Mouse (Mus musculus) monocyte, adult 2 months (primary cell): Measurements from ENCODE around the gene Oxsr1.
"Not testable (repeated sequence)": the region's sequence is repeated elsewhere in the genome, so short reads cannot be mapped to it uniquely, and the experiment has no call there.

ENCODE experiments used
- DNase-seq, 2 experiments: peaks; one replicate each; pipeline ENCODE4 v3.0.0; 2022; ENCODE audit warnings: low spot score in 2 of 2, low read depth in 1 of 2

Gene Oxsr1

DNA sequence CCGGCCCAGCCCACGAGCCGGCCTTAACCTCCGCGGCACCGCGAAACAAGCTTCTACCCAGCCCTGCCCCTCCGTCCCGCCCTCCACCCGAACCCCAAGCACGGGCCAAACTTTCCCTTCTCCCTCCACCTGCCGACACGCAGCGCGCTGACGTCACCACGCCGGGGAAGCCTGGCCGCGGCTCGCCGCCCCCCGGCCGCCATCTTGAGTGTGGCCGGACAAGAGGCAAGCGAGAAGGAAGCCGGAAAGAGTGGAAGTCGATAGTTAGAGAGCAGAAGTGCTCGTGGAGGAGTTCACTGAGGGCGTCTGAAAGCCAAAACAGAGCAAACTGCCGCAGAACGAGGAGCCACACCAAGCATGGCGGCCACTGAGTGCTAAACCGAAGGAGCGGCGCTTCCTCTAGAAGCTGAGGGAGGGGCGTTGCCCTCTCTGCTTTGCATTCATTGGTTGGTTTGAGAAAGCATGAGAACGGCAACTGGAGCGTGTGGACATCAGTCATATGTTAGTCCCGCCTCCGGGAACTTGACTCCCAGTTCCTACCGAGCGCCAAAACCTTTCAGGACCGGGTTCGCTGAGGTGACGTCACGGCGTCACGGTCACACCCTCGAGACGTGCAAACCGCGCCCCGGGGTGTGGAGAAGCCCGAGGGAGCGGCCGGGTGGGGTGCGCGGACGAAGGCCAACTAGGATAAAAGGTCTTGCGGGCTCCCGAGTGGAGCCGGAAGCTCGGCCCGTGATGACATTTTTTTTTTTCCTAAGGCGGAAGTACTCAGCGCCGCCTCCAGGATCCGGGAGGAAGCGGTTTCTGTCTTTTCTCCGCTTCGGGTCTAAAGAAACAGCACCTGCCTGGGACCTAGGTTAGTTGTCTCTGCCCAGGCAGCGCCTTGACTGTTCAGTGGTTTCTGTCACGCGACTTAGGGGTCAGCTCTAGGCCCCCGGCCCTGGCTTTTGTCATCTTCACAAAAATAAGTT, at the start of gene Oxsr1:
Gene Oxsr1, minus strand, starts transcription at position 139 of the 971 bp plus-strand sequence.
- DNase-seq, result peak; percentile 98 to 99

DNA sequence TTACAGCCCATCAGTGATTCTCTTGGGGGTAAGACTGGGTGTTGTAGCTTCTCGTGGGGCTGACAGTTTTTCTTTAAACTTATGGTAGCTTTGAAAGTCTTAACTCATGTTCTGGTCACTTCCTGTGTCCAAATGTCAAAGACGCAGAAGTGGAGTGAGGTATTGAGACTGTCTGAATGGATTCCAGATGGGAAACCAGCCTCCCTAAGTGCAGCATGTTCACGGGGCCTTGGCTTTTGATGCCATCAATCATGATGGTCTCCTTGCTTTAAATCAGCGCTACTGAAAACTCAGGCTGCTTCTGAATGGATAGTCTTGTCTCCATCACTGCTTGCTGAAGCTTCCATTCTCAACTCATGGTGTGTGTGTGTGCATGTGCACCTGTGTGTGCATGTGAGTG, 49.0 kb upstream of the Oxsr1 start:
- DNase-seq, result no peak

DNA sequence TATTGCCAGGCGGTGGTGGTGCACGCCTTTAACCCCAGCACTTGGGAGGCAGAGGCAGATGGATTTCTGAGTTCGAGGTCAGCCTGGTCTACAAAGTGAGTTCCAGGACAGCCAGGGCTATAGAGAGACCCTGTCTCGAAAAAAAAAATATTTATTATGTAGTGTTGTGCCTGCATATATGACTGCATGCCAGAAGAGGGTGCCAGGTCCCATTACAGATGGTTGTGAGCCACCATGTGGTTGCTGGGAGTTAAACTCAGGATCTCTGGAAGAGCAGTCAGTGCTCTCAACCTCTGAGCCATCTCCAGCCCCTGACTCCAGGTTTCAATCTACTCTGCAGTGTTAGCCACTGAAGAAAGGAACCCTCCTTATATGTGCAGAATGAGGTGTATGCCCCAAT, 48.5 kb upstream of the Oxsr1 start:
- DNase-seq, result not testable (repeated sequence)

DNA sequence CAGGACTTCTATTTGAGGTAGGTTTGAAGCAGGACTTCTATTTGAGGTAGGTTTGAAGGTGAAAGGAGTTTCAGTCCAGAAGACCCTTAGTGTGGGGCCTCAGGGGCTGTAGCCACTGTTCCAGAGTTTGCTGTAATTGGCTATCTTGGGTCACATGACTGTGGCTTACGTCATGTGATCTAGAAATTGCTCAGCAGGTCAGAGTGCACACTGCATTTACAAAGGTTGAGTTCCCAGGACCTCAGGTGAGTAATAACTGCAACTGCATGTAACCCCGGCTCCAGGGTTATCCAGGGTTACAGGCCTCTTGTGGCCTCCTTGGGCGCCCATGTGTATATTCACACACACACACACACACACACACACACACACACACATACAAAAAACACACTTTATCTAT, 46.1 kb upstream of the Oxsr1 start:
- no peak for DNase-seq

DNA sequence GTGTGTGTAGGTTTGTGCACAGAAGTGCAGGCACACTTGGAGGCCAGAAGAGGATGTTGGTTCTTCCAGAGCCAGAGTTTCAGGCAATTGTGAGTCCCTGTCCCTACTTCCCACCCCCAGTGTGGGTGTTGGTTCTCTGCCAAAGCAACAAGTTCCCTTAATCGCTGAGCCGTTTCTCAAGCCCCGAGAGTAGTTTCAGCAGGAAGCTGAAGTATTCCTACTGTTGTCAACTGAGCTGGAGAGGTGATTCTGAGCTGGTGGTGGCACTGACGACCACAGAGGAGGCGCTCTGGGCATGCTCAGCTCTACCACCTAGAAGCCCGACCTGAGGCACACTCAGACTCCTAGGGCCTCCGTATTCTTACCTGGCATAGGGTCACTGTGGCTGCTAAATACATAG, 43.1 kb upstream of the Oxsr1 start, which contains the start of gene Slc22a14:
Gene Slc22a14, minus strand, starts transcription at position 270 of the 400 bp plus-strand sequence.
- DNase-seq, result peak in 1 of 2 experiments; percentile 45

DNA sequence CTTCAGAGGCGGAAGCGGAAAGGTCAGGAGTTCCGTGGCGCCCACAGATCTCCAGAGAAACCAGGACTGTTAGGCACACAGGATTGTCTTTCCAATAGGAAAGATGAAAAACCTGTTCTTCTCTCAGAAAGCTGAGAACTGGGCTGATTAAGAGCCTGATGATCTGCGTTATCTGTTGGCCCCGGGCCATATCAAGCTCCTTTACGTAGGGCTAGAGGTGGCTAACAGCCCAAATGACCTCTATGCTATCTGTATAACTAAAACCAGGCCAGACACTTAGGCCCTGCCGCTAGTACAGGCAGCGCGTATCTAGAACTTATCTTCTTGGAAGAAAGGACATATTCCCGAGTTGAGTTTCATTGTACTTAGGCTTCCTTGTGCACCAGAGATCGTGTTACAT, 41.0 kb upstream of the Oxsr1 start:
- DNase-seq, result no peak

DNA sequence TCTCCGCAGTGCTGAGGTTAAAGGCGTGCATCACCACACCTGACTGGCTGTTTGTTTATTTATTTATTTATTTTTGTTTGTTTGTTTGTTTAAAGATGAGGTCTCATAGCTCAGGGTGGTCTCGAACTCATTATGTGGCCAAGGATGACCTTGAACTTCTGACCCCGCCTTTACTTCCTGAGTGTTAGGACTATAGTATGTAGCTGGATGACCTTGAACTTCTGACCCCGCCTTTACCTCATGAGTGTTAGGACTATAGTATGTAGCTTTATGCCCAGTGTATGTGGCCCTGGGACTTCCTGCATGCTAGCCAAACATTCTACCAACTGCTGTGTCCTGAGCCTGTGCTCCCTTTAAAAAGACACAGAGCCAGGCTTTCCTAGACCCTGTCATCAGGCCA, 39.2 kb upstream of the Oxsr1 start:
- DNase-seq, result no peak

DNA sequence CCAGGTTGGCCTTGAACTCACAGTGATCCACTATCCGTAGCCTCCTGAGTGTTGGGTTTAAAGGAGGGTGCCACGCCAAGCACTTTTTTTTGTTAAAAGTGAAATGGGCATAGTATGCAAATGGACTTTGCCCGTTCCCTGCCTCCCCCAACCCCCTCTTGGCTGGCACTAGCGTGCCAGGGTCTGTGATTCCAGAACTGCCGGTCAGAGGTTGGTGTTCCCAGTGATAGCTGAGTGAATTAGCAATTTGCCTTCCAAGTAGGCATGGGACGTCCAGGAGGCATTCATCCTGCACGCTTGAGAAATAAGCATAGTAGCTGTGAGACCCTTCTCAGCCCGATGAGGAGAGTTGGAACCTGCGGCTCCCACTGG, 35.8 kb upstream of the Oxsr1 start:
- no peak for DNase-seq

DNA sequence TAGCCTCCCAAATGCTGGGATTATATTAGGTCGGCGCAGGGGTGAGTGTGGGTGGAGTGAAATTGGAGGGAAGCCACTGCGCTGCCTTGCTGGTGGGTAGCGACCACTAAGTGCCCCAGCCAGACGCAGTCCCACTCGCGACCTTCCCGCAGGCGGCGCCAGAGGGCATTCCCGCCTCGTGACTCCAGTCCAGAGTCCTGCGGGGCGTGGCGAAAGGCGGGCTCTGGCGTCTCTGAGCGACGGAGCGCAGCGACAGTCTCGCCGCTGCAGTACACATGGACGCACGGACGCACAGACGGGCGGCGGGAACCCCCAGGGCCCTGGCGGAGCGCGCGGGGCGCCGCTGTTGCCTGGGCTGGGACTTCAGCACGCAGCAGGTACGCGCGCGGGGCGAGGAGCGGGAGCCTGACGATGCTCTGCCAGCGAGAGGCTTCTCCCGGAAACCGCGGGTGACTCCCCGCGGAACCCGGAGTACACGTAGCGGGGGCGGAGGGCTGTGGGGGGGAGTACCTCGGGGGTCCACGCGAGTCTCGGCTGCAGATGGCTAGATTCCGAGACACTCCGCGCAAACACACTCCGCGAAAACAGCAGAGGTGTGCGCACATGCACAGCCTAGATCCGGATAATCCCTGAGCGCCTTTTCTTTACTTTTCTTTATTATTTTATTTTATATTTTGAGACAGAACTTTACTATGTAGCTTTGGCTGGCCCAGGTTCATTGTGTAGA, 35.3 kb upstream of the Oxsr1 start, which contains the start of gene Xylb:
Gene Xylb, plus strand, starts transcription at position 51 of the 727 bp plus-strand sequence.
- DNase-seq, result peak; percentile 73 to 84

DNA sequence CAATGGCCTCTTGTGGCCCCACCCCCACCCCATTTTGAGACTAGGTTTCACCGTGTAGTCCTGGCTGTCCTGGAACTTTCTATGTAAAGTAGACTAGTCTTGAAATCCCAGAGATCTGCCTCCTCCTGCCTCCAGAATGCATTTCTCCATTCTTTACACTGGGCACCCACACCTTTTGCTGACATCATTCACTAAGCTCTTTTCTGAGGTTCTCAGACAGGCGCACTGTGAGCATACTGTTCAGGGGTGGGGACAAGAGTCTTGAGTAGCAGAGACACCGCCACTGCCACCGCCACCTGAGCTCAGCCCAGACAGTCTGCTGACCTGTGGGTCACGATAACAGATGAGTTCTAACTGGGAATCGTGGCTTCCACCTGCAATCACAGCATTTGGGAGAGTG, 33.7 kb upstream of the Oxsr1 start:
- DNase-seq, result no peak

DNA sequence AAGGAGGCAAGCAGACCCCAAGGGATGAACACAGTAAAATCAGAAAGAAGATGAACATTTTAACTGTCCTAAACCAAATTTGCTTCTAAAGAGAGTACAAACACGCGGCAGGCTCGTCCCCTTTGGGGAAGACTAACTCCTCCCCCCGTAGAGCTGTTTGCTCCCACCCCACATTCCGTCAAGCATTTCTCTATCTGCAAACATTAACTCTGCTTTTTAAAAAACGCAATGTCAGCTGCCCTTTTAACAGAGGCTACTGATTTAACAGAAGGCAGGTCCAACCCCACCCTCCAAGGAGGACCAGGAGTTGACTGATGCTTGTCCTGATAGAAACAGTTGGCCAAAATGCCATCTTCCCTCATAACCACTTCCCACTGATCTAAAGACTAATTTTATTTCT, 31.7 kb upstream of the Oxsr1 start:
- no peak for DNase-seq

DNA sequence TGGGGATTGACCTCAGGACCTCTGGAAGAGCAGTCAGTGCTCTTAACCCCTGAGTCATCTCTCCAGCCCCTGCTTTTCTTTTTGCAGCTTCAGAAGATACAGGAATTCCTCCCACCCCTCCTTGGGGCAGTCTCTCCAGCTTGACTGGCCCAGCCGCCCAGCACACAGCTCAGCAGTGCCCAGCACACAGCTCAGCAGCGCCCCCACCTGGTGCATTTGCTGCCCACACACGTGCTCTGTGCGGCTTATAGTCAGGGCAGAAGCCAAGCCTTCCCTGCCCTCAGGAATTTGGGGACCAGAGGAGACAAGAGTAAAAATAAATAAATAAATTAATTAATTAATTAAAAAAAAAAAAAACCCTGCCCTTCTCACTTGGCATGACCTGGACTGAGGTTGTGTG, 29.8 kb upstream of the Oxsr1 start:
- peak in 1 of 2 experiments; percentile 69 for DNase-seq

DNA sequence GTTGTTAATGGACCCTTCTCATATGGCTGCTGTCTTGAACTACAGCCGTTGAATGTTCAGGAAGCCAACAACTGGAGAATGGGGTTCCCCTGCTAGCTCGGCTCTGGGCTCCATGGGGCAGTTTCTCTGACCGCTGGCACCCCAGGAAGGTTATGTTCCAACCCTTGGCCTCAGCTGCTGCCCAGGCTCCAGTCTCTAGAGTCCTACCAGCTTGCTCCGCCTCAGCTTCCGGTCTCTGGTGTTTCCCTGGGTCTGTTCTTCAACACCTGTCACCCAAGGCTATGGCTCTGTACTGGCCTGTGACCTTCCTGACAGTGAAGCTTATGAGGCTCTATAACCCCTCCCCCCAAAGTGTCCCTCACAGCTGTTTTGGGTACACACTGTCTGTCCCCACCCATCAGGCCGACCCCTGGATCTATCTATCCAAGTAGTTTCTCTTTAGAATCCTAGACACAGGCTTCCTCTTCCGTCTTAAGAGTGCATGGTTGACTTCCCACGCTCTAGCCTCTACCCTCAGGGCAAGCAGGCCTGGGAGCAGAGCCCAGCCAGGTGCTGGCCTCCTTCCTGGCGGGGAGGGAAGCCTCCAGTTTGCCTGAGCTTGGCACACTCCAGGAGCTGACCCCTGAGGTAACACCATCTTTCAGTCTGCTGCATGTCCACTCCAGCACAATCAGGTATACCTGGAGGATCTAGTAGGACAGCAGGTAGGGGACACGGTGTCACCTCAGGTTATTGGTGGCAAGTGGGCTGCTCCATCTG, 28.9 kb upstream of the Oxsr1 start:
- DNase-seq, result no peak

DNA sequence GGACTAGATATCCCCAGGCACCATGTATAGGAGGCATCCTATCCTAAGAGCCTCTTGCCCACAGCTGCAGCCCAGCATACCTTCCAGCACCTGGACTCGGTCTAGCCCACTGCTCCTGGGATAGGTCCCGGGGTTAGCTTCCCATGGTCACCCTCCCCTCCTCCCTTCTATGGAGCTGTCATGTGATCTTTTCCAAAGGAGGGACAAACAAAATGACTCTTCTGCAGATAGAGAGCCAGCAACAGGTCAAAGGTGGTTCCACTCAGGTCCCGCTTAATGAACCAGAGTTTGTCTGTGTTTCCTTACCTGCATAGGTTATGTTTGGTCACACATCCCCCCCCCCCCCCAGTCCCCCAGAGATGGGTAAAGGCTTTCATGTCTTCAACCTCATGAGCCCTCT, 28.3 kb upstream of the Oxsr1 start:
- DNase-seq, result no peak

DNA sequence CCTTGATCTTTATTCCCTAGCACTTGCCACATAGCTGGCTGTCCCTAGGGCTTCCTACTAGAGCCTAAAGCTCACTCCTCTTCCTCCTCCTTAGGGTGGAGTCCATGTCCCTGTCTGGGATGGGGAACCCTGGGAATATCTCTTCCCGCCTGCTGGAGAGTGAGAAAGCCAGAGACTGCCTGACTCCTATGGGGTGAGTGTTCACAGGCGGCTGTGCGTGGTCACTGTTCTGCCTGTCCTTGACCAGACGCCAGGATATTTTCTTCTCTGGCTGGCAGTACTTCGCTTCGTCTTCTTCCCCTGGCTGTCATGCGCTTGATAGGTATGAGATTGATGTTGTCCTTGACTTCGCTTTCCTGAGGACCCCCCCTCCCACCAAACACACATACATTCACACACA, 24.1 kb upstream of the Oxsr1 start:
- DNase-seq, result no peak

DNA sequence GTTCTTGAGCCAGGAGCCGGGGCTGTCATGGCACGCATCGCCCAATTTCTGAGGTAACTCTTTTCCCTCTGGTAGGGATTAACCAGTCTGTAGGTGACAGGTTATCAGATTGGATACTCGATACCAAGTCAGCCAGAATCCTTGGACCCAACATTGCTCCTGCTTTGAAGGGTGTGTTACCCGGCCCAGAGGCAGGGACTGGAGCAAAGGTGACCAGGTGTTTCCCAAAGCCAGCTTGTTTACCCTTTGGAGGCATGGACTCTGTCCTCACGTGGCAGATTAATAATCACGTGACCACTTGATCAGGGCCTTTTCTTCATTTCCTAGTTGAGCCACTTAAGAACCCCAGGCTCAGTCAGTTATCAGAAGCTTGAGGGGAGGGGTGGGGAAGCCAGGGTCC, 20.5 kb upstream of the Oxsr1 start:
- DNase-seq, result no peak

DNA sequence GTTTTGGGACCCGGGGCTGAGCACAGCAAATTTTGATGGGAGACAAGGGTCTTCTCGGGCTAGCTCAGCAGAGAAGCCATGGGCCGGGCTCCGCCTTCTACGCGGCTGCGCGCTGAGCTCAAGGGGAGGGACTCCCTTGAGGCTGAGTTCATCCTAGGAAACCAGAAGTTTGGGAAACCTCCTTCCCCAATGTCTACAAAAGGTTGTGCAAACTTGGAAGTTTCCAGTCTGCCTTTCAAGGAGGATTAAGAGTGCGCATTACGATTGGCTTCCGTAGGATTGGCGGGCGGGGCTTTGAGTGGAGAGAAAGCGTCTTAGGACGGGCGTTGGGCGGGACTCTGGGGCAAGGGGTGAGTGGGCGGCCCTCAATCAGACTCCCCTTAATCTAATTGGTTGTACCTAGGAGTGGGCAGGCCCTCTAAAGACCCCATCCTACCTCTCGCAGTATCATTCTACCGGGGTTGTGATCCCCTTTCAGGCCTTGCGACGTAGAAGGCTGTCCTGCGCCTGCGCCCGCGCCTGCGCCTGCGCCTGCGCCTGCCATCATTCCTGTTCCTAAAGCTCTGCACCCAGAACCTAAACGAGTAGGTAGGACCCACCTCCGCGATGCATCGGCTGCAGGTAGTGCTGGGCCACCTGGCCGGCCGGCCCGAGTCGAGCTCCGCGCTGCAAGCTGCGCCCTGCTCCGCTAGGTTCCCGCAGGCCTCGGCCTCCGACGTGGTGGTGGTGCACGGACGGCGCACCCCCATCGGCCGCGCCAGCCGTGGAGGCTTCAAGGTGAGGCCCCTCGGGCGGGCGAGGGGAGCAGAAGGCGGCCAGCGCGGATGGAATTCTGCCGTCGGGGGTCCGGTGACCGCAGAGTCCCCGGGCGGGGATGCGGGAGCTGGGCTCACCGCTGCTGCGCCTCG, 18.9 kb upstream of the Oxsr1 start, which contains the start of gene Myd88:
Gene Myd88, minus strand, starts transcription at position 503 of the 908 bp plus-strand sequence.
- peak; percentile 85 to 90 for DNase-seq

DNA sequence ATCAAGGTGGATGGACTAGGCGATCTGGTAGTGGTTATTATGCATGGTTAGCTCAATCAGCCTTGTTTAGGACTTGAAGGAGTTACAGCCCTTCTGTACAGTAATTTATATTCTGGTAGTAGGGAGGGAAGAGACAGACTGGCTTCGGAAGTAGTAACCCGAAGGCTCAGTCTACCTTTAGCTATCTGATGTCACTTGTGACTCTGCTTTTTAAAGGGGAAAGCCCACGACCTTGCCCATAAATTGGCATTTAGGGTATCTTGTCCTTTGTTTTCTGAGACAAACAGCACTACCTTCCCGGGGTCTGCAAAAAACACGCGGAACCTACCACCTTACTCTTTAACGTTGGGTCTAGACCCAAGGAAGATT, 18.0 kb upstream of the Oxsr1 start:
- DNase-seq, result no peak

DNA sequence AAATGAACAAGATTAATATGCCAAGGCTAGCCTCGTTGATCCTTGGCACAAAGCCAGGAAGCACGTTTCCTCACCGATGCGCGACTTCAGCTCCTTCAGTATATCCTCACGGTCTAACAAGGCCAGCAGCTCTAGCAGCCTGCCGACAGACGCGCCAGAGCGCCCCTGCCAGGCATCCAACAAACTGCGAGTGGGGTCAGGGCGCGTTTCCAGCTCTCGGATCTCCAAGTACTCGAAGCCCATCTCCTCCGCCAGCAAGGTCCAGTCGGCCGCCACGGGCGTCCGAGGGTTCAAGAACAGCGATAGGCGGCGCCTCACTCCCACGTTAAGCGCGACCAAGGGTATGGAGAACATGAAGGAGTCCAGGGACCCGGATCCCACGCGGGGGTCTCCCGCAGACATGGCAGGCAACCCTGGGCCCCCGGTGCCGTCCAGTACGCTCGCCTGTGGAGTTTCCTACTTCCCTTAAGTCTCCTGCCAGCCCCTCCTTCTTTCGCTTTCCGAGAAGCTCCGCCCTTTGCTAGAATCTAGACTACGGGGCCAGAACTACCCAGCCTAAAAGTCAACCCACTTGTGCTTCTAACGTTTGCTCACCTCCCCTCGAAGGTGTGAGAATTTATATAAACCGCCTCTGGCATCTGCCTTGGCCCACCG, 17.5 kb upstream of the Oxsr1 start, which contains the start of gene Acaa1a:
Gene Acaa1a, plus strand, starts transcription at position 119 of the 654 bp plus-strand sequence.
- DNase-seq, result peak in 1 of 2 experiments; percentile 63

DNA sequence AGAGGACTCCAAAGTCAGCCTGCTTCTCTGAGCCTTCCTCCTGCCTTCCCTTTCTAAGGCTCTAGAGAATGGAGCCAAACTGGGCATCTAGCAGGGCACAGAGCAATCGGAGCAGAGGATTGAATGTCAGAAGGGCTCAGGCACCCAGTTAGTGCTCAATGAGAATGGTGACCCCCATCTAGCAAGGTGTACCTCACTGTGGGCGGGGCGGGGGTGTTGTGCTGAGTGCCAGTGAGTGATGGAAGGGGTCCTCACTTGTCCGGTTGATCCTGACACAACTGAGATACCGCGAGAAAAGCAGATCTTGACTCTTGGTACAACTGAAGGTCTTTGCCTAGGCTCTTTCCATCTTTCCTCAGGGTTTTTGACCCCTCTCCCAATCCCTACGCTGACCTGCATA, 16.9 kb upstream of the Oxsr1 start:
- no peak for DNase-seq
